Mouse (Mus musculus) heart, postnatal 0 days (tissue): ENCODE results near the gene A4galt.

Experiments used
- CTCF ChIP-seq: IDR thresholded peaks from 2 replicates; pipeline ENCODE4 v1.5.1; 2016; ENCODE audit warnings: antibody characterized with exemption, control low read depth, low read depth
- EP300 ChIP-seq: IDR thresholded peaks from 2 replicates; pipeline ENCODE4 v1.6.1; 2016; ENCODE audit warnings: antibody characterized with exemption, low read depth

GRCm38 (mm10) chr15:83210229-83210628, 41.3 kb downstream of the A4galt start:
- TF ChIP-seq CTCF, result peak; percentile 78
- TF ChIP-seq EP300, result no peak
